Mouse (Mus musculus) ES-E14 (cell line): Measurements from ENCODE around the gene Hipk2. TPM values are rescaled to one million over a fixed set of nuclear protein-coding genes. Genes with fewer than 3 reads are reported as not detected.

Source experiments
- DNase-seq: peaks from one replicate; pipeline ENCODE4 v3.0.0-alpha.2; 2013; ENCODE audit warnings: low read depth, low spot score
- H3K27ac ChIP-seq: 2 replicates; pipeline ENCODE4 v1.5.1; 2012; ENCODE audit warnings: low read depth, mild to moderate bottlenecking, low read length, moderate library complexity, mixed read lengths; ENCODE audit not compliant: poor library complexity, insufficient read depth, severe bottlenecking
- H3K36me3 ChIP-seq: 2 replicates; pipeline ENCODE4 v1.6.1; 2012; ENCODE audit warnings: mild to moderate bottlenecking, low read length, moderate library complexity, mixed read lengths; ENCODE audit not compliant: control insufficient read depth, poor library complexity, insufficient read depth, severe bottlenecking
- H3K4me1 ChIP-seq, 2 experiments: fragments of 150-350 bp in 1 of 2; sonication (generic) in 1 of 2; 2 replicates each; pipeline ENCODE4 v1.6.1; 2012; ENCODE audit warnings: low read length in 2 of 2, mild to moderate bottlenecking in 1 of 2, mixed read lengths in 1 of 2; ENCODE audit not compliant: control insufficient read depth in 2 of 2, insufficient read depth in 2 of 2, poor library complexity in 1 of 2
- H3K4me3 ChIP-seq, 2 experiments: fragments of 150-350 bp in 1 of 2; sonication (generic) in 1 of 2; 2 replicates each; pipeline ENCODE4 v1.5.1; 2012; ENCODE audit warnings: low read length in 2 of 2, low read depth in 1 of 2, mild to moderate bottlenecking in 1 of 2, mixed read lengths in 1 of 2; ENCODE audit not compliant: insufficient read depth in 1 of 2, poor library complexity in 1 of 2, severe bottlenecking in 1 of 2
- H3K9ac ChIP-seq: 2 replicates; pipeline ENCODE4 v1.6.1; 2012; ENCODE audit warnings: low read depth, mild to moderate bottlenecking, low read length, mixed read lengths; ENCODE audit not compliant: poor library complexity, insufficient read depth, severe bottlenecking
- H3K9me3 ChIP-seq: fragments of 150-350 bp; sonication (generic); 2 replicates; pipeline ENCODE4 v1.6.1; 2012; ENCODE audit warnings: low read depth, mild to moderate bottlenecking, low read length; ENCODE audit not compliant: control insufficient read depth, insufficient read depth
- CHD2 ChIP-seq: IDR thresholded peaks from 2 replicates; pipeline ENCODE4 v1.6.1; 2014; ENCODE audit warnings: mild to moderate bottlenecking, low read depth, low read length, inconsistent platforms
- HCFC1 ChIP-seq: IDR thresholded peaks from 2 replicates; pipeline ENCODE4 v1.6.1; 2012; ENCODE audit warnings: low read length, inconsistent platforms, borderline replicate concordance; ENCODE audit not compliant: insufficient read depth
- MAFK ChIP-seq: IDR thresholded peaks from 2 replicates; pipeline ENCODE4 v1.6.1; 2014; ENCODE audit warnings: mild to moderate bottlenecking, low read depth, low read length, inconsistent platforms; ENCODE audit not compliant: insufficient read depth
- ZC3H11A ChIP-seq: IDR thresholded peaks from 2 replicates; pipeline ENCODE4 v1.6.1; 2012; ENCODE audit warnings: low read depth, mild to moderate bottlenecking, inconsistent platforms, low read length, borderline replicate concordance
- ZNF384 ChIP-seq: IDR thresholded peaks from 2 replicates; pipeline ENCODE4 v1.6.1; 2012; ENCODE audit warnings: low read depth, low read length, inconsistent platforms
- in situ Hi-C, 2 experiments: fragments of 600-800 bp; cut with MboI; formaldehyde crosslinking; loops; one replicate each; pipeline ENCODE4 v1.15.1; 2025; ENCODE audit warnings: low sequenced_read_pairs in 2 of 2, inconsistent platforms in 1 of 2; ENCODE audit not compliant: unreplicated experiment in 2 of 2
- total RNA-seq: library from RNA; depleted of rRNA; stranded (reverse); fragments of 300-350 nt; gene quantifications from 2 replicates; pipeline ENCODE4 v1.2.3, GENCODE M21; 2012

Gene Hipk2
- total RNA-seq, 1 experiment, result 7.0 TPM

GRCm38 (mm10) chr6:38922517-38922916 is 46.6 kb upstream of the Hipk2 start:
- Histone ChIP-seq H3K4me1 (peaks cover 0 to 3% of the 10 kb centered on the region in 2 experiments; a peak in 1 of 4 replicates), H3K9ac (no peak overlapping the region), H3K9me3 (no peaks in the 10 kb centered on the region), H3K27ac (no peak overlapping the region), H3K36me3 (no peaks in the 10 kb centered on the region), H3K4me3 (no peak overlapping the region)
- TF ChIP-seq CHD2 (no peak), MAFK (no peak), ZC3H11A (no peak), ZNF384 (no peak)
- DNase-seq, result no peak
- in situ Hi-C loops, result no loop called here

- no peak overlapping the region for H3K27ac ChIP-seq
Measured at GRCm38 (mm10) chr6:38921810-38922116, 45.8 kb upstream of the Hipk2 start.

GRCm38 (mm10) chr6:38921095-38921809 is 45.3 kb upstream of the Hipk2 start:
- H3K4me1 ChIP-seq, result 0 out of 4 replicates have a peak, but pooled peaks cover 0 to under 1% of the 10 kb centered on the region in 2 experiments
- H3K9ac ChIP-seq, result no peak overlapping the region
- no peak for DNase-seq
- H3K9me3 ChIP-seq, result no peaks in the 10 kb centered on the region
- no peak overlapping the region for H3K4me3 ChIP-seq
- in situ Hi-C loops, result no loop called here
- H3K27ac ChIP-seq, result no peak overlapping the region
- H3K36me3 ChIP-seq, result no peaks in the 10 kb centered on the region
- no peak for TF ChIP-seq HCFC1
- TF ChIP-seq ZC3H11A, result no peak
- TF ChIP-seq CHD2, result no peak
- TF ChIP-seq ZNF384, result no peak
- no peak for TF ChIP-seq MAFK

More at GRCm38 (mm10) chr6:38921810-38922116, 45.8 kb upstream of the Hipk2 start:
- no peak overlapping the region for H3K9ac ChIP-seq
- no peaks in the 10 kb centered on the region for H3K9me3 ChIP-seq
- DNase-seq, result no peak
- H3K36me3 ChIP-seq, result no peaks in the 10 kb centered on the region
- no peak overlapping the region for H3K4me3 ChIP-seq
- in situ Hi-C loops, result no loop called here
- TF ChIP-seq CHD2, result no peak
- peaks cover 0 to 3% of the 10 kb centered on the region in 2 experiments; a peak in 1 of 4 replicates for H3K4me1 ChIP-seq

- Histone ChIP-seq H3K4me1 (peaks cover 5 to 7% of the 10 kb centered on the region in 2 experiments; a peak in 2 of 4 replicates), H3K4me3 (no peak overlapping the region), H3K36me3 (no peaks in the 10 kb centered on the region), H3K9me3 (no peaks in the 10 kb centered on the region), H3K27ac (no peak overlapping the region), H3K9ac (no peak overlapping the region)
- TF ChIP-seq MAFK, result no peak
- no peak for TF ChIP-seq HCFC1
- TF ChIP-seq ZC3H11A, result no peak
- TF ChIP-seq ZNF384, result no peak
- no peak for TF ChIP-seq CHD2
- DNase-seq, result no peak
- in situ Hi-C loops, result no loop called here
Measured at GRCm38 (mm10) chr6:38920141-38920540, 44.2 kb upstream of the Hipk2 start.

GRCm38 (mm10) chr6:38919135-38919740 is 43.3 kb upstream of the Hipk2 start:
- in situ Hi-C loops, result no loop called here
- Histone ChIP-seq H3K4me1 (peaks cover 9 to 12% of the 10 kb centered on the region in 2 experiments; a peak in 3 of 4 replicates), H3K27ac (no peak overlapping the region)

More at GRCm38 (mm10) chr6:38919135-38919740, 43.3 kb upstream of the Hipk2 start:
- TF ChIP-seq ZC3H11A (no peak), ZNF384 (no peak), HCFC1 (no peak), MAFK (no peak), CHD2 (no peak)
- no peak overlapping the region for H3K9ac ChIP-seq
- no peaks in the 10 kb centered on the region for H3K9me3 ChIP-seq
- DNase-seq, result no peak
- no peak overlapping the region for H3K4me3 ChIP-seq
- H3K36me3 ChIP-seq, result no peaks in the 10 kb centered on the region
